Mouse (Mus musculus): ENCODE measurements around the gene Uox.

Gene Uox

DNA sequence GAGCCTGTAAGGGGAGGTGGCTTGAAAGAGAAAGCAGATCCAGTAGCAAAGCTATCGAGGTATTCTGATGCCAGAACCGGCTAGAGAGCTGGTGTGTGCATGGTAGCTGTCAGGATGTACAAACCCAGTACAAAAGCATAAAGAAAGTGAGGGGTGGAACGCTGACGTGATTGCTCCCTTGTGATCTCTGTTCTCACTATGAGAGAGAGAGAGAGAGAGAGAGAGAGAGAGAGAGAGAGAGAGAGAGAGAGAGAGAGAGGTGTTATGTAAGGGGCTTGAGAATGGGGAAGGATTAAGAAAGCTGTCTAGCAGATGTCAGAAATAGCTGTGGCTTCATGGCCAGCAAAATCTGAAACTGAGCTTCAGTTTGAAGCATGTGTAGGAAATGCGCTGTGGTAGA is 13.7 kb downstream of the Uox start:
- no peak for DNase-seq (ENCODE audit: low read depth)

DNA sequence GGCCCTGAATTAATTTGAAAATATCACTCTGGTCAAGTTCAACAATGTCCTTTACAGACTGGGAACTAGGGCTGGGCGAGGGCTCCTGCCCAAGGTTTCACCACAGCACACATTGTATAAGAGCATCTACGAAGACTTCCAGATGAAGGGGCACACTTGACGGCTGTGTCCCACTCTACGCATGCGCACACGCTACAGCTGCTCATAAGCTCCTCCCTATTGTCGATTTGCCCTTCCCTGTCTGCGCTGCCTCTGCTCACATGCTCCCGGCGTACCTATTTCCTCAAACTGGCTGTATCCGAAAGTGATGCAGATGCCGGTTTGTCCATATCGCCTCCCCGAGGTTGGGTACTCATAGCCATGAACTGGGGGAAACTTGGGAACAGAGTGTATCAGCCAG is 16.4 kb downstream of the Uox start:
- DNase-seq (ENCODE audit: low read depth) = no peak

DNA sequence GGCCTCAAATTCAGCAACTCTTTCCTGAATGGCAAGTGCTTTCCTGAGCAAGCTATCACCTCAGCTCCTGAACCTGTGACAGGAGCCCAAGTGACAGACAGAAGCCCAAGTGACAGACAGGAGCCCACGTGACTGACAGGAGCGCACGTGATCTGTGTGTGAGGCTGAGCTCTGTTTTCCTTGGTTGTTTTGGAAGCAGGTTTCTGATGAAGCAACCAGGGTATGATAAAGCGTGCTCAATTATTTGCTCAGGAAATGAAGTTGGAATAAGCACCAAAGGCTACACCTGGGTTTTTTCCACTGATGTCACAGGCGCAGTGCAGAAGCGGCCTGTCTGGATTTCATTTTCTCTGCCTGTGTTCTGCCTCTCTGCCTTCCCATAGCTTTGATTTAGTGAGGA is 19.3 kb downstream of the Uox start:
- DNase-seq (ENCODE audit: low read depth) = no peak

DNA sequence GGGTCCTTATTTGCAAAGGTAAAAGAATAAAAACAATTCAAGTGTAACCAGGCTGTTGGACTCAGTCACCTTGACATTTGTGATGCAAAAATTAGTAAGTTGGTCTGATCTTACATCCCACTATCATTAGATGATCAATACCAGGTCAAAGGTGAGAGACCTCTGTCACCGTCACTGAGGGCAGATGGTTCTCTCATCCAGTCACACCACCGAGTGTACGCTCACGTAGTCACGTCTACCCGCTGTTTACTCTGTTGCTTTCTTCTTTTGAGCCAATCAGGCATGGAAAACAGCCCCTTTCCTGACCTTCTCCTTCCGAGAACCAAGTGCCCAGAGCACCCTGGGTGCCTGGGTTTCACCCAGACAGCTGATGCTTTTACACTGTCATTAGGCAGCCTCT is 20.9 kb downstream of the Uox start:
- no peak for DNase-seq (ENCODE audit: low read depth)

DNA sequence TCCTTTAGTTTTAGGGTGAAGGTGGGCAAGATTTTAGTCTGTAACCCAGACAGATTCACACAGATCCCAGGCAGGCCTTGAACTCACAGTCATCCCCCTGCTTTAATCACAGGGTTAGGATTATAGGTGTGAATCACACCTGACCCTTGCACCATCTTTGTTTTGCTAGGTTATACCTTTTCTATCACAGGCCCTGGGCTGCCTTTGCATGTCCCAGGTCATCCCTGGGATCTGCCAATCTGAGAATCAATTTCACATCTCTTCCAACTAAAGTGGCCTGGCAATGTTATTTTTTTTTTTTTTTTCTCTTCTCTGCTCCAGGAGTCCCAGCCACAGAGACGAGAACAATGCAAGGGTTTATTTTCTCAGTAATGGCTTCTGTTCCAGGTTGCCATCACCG is 21.4 kb downstream of the Uox start:
- no peak for DNase-seq (ENCODE audit: low read depth)

DNA sequence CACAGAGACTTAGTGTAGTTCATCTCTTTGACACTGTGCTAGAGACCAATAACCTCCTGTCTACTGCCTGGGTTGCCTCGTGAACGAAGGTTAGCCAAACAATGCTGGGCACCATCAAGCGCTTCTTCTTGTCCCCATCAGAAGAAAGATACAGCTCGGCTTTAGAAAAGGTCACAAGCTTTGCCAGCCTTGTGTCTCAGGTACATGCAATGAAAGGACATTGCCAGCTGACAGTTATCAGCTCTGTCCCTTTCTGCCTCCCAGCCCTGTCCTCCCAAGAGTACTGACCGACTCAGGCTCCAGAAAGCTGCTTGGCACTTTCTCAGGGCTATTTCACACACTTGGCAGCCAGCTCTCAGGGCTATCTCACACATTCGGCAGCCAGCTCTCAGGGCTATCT is 25.2 kb downstream of the Uox start:
- no peak for DNase-seq (ENCODE audit: low read depth)

DNA sequence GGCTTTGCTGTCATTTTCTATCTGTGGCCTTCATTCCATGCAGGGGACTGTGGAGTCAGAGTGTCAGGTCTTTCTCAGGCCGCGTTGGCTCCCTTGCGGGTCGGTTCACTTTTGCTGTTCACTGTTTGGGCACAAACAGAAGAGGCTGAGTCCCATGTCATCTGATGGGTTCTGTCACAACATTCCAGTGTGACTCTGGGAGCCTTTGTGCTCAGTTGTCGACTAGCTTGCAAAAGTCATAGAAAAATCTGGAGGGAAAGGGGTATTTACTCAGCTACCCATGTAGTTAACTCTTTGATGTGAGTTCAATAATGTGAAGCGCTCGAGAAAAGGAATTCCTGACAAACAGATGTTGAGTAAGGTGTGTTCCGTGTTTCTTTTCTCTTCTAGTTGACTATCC is 26.2 kb downstream of the Uox start:
- DNase-seq (ENCODE audit: low read depth) = no peak

DNA sequence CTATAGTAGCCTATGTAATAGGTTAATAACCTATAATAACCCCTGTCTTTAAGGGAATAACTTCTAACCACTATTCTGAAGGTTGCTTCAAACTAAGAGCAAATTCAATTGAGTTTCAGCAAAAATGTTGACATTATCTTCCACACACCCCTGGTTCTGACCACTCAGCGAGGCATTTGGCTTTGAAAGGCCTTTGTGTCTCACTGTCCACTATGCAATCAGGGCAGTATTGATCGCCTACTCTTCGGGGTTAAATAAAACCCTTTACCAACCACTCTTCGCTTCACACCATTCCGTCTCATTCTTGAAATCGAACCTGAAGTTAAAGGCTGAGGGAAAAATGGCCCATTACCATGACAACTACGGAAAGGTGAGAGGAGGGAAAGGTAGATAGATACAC is 26.6 kb downstream of the Uox start:
- no peak for DNase-seq (ENCODE audit: low read depth)

DNA sequence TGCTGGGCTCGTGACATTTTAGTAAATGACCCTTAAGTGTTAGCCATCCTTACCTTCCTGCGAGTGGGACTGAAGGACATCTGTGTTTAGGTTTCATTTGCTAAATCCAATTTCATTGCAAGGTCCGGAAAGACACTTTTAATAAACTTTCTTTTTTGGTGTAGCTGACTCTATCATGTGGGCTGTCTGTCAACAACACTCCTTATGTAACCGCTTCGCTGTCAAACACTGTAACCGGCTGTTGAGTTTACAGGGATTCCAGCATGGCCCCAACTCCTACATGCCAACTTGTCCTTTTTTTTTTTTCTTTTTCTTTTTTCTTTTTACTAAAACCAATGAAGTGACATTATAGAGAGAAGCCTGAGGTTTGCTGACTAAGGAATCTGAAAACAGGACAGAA is 28.2 kb downstream of the Uox start:
- DNase-seq (ENCODE audit: low read depth) = no peak

DNA sequence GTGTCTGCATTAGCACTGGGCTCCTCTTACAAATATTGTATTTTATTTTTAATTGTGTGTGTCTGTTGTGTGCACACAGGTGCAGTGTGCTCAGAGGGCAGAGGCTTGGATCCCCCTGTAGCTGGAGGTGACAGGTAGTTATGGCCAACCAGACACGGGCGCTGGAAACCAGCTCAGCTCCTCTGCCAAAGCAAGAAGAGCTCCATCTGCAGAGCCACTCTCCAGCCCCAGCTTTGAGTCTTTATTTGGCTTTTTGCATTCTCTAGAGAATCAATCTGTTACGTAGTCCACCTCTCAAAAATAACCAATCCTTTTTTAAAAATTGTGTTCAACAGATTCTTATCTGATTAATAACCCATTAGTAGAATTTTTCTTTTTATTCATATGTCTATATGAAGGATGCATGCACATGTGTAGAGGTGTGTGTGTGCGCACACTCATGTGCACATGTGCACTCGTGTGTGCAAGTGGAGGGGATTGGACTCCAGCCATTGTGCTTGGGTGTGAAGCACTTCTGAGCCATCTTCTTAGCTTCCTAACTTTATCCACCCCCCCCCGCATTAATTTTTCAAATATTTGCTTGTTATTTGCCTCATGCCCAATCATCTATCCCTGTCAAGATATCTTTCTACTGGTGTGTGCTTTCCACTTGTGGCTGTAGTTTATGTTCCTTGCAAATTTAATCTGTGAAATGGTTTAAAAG is 29.1 kb downstream of the Uox start:
- DNase-seq (ENCODE audit: low read depth) = no peak

DNA sequence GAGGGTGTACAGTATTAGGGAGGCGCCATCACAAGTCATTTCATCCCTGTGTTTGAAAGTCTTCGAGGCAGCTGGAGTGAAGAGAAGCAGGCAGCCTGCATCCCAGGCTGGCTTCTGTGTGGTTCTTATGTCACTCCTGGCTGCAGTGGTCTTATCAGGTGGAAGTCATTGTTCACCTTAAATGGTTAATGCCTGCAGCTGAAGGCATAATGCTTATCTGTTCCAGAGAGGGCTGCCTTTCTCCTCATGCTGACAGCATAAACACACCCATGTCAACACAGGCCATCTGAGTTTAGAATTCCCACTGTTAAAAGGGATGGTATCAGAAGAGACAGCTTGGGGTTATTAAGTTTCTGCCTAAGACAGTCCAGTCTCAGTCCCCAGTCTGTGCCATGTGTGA is 31.0 kb downstream of the Uox start:
- DNase-seq (ENCODE audit: low read depth) = no peak

DNA sequence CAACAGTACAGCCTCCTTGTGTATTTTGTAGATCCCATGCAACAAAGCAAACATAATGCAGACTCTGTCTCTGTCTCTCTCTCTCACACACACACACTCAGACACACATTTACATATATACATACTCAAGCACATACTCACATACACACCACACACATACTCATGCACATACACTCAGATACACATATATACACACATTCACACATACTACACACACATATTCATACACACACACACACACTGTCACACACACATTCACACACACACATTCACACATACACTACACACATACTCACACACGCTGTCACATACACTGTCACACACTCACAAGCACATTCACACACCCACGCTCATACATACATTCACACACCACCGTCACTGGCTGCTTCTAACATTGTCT is 32.3 kb downstream of the Uox start:
- DNase-seq (ENCODE audit: low read depth) = no peak

DNA sequence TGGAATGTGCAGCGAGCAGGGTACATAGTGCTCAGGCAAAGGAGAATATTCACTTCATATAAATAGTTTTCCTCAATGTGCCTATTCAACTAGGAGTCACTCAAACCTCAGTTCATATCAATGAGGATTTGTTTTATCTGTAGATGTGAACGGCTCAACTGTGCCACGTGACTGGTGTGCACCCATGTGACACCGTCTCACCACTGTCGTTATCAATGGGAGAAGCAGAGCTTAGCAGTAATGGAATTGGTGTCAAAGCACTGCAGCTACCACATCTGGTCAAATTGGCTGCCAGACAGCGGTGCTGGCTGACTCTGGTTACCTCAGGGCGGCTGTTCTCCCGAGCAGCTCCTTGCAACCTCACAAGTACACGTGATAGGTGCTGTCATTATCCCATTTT is 34.4 kb downstream of the Uox start:
- no peak for DNase-seq (ENCODE audit: low read depth)

DNA sequence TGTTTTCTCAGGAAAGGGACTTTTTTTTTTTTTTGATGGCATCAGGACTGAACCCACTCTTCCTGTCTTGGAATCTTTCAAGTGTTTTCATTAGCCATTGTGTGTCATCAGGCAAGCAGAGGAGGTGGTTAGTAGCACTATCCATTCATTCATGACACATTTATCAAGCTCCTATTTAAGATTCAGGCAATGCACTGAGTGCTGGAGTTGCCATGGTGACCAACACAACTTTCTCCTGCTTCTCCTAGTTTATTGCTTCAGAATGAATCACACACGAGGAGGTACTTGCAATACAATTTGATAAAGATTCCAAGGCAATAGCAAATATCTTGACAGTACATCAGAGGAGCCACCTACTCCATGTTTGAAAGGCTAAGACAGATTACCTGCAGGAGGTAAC is 37.1 kb downstream of the Uox start:
- peak; percentile 67 for DNase-seq (ENCODE audit: low read depth)

DNA sequence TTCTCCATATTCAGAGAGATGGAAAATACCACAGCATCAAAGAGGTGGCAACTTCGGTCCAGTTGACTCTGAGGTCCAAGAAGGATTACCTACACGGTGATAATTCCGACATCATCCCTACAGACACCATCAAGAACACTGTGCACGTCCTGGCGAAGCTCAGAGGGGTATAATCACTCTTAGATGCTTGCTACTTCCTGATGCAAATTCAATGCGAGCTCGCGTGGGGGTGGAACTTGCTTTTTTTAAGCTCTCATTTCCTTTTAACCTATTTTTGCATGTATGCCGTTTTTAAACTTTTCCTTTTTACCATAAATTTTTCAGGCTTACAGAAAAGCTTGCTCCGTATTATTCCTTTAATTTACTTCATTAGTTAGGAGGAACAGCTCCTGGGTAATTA is 40.1 kb downstream of the Uox start:
- DNase-seq (ENCODE audit: low read depth) = no peak

DNA sequence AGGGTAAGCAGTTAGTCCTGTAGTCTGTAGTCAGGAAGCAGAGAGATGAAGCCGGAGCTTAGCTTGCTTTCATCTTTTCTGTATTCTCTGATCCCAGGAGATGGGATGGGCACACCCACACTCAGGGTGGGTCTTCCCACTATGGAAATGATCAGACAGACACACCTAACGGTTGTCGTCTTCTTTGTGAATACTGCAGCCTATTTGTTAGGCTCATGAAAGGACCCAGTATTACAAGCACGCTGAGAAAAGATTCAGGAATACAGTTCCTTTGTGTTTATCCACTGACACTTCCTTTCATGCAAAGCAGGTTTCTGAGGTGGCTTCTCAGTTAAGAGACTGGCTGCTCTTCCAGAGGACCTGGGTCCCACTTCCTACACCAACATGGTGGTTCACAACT is 41.0 kb downstream of the Uox start:
- DNase-seq (ENCODE audit: low read depth) = no peak

DNA sequence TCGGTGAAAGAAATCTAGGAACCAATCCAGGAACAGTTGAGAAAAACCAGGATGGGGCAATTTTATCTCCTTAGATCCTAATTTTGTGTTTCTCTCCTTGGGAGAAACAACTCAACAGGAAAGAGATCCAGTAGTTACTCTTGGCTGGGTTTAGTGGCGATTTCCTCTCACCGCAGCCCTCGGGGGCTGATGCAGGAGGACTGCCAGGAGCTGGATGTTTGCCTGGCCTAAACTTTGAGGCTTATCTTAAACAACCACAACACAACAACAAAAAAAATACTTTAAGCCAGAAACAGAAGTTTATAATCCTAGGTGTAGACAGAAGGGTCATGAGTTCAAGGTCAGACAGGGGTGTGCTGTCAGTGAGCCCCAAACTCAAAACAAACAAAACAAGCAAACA is 41.6 kb downstream of the Uox start:
- no peak for DNase-seq (ENCODE audit: low read depth)

DNA sequence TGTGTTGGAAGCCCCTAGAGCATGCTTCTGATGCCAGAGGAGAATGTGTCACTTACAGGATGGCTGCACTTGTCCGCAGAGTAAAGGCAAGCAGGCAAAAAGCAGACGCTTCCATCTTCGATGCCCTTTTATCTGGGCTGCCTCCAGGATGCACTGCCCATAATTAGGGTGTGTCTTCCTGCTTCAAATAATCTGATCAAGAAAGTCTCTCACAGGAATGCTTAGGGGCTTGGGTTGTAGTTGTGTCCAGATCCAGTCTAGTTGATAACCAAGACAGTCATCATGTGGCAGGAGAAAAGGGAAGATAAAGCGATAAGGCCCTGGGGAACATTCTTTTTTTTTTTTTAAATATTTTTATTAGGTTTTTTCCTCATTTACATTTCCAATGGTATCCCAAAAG is 45.3 kb downstream of the Uox start, which contains the start of gene Dnase2b:
Gene Dnase2b, minus strand, starts transcription at position 101 of the 400 bp plus-strand sequence.
- no peak for DNase-seq (ENCODE audit: low read depth)

DNA sequence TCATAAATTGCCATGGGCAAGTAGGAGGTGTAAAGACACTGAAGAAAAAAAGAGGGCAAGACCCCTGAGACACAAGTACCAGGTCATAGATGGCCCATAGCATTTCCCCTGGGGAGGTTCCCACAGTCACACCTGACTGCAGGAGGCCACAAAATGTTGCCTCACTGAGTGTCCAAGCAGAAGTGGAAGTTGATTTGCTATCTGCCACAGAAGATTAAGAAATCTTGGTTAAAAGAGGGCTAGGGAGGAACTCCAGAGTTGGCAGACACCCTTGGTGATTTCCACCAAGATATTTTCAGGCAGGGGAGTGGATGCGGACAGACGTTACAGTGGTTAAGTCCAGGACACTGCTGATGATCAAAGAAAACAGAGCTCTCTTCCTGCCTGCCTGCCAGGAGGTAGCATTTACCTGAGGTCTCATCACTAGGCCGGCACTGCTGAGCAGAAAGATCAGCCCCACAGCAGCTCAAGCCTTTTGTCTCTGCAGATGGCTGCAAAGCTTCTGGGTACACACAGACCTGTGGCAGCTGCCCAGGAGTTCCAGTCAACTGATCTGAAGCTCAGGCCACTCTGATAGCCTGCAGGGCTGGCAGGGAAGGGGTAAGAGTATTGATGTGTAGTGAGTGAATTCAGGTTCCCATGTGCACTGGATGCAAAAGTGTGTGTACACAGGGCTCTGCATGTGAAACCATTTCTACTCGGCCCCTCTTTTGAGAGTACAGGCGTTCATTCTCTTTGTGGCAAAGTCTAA is 46.5 kb downstream of the Uox start:
- DNase-seq (ENCODE audit: low read depth) = no peak

DNA sequence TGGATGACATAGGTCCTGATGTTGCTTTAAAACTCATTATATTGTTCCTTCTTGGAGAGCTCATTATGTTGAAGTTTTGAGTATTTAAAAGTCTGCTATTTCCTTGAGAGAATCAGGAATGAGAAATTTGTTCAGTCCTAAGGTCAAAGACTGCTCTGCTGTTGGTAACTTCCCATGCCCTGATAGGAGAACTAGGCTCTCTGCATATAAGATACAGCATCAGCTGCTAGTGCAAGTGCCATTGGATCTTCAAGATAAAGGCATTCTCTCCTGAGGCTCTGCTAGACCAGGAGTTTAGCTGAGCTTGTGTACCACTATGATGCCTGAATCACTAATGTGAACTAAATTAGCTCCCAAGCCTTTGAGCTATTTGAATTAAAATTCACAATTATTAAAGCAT is 47.7 kb downstream of the Uox start:
- no peak for DNase-seq (ENCODE audit: low read depth)

DNA sequence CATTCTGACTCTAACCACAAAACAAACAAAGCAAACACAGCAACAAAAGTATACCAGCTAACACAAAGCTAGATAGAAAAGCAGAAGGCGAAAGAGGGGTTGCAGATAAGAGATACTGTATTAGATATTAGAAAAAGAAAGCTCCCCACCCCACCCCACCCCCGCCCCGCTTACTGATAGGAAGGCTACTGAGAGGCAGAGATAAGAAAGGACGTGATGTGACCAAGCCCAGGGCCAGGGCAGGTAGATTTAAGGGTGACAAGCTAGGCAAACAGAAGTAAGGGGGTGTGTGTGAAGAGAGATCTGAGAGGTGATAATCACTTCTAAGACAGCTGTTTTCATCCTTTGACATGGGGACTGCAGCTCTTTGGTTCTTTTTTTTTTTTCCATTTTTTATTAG is 48.1 kb downstream of the Uox start:
- no peak for DNase-seq (ENCODE audit: low read depth)

DNA sequence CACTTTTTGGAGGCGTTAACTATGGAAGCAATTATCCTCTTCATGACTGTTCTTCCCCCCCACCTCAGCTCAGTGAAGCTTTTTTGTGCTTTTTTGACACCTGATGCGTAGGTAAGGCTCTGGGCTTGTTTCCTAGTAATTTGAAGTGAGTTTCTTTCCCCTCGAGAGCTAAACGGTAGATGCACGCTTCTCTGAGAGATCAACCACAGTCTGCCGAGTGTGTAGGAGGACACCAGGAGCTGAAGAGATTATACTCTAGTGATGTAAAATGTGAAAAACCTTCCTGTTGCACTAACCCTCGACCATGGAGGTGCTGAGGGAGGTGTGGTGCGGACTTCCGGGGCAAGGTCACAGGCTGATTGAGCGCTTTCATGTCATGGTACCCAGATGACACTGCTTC is 49.9 kb downstream of the Uox start:
- DNase-seq (ENCODE audit: low read depth) = no peak

DNA sequence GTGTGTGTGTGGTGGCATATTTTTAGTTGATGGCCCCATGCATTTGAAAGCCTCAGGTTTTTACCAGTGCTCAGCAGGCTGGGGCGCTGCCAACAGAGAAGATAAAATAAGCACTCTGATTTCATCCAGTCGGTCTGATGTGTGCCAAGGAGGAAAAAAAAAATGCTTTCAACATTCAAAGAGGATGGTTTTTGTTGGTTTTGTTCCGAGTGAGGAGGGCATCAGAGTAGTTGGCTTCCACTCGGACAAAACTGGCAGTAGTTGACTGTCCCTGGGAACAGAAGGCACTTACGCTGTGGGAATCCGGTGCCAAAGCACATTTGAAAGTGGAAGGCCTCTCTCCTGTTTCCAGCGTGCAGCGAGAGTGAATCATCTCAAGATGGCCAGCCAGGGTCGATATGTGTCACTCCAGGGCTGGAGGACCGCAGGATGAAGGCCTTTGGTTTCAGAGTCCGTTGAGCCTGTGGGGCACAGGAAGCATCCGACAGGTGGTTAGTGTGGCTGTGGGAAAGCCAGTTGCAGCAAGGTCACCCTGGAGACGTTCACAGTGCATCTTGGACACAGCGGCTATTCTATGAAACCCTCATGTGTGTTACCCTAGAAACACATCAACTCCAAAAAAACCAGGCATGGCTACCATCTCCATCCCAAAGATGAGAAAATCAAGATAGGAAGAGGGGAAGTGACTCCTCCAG is 50.5 kb downstream of the Uox start:
- peak; percentile 39 for DNase-seq (ENCODE audit: low read depth)

Data from fibroblast of lung, adult 2 months (primary cell).